Mouse (Mus musculus) liver (tissue): ENCODE measurements at regions not wholly inside any gene's neighbourhood (a gene's known extent, or its start where the extent isn't known, plus 50 kb on each side); places are given as distances from the start of the nearest gene placed in this dataset.

Source experiments
- DNase-seq: peaks from one replicate; pipeline ENCODE4 v3.0.0-alpha.2; 2020; ENCODE audit warnings: mixed read lengths

- DNase-seq, result no peak
Measured at GRCm38 (mm10) chr4:45585188-45585820, 53.0 kb upstream of the Shb start.

- no peak for DNase-seq
Measured at GRCm38 (mm10) chr4:45583966-45584365, 51.7 kb upstream of the Shb start.

GRCm38 (mm10) chr4:45582496-45582895, 50.2 kb upstream of the Shb start:
- no peak for DNase-seq
